Mouse (Mus musculus): ENCODE results near the gene Hbb-bs.
"Not testable (repeated sequence)": the region's sequence is repeated elsewhere in the genome, so short reads cannot be mapped to it uniquely, and the experiment has no call there.

Gene Hbb-bs

DNA sequence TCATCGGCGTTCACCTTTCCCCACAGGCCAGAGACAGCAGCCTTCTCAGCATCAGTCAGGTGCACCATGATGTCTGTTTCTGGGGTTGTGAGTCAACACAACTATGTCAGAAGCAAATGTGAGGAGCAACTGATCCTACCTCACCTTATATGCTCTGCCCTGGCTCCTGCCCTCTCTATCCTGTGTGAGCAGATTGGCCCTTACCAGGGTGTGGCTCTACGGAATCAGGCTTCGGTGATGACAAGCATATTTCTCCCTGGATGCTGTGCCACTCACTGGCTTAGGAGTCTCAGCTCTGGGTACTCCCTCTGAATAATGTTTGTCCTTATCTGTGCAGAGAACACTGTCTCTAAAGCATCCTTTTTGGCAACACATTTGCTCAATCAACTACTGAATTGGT is at the start of gene Hbb-bs:
TSS of gene Hbb-bs (minus strand) at position 289 of the 400 bp plus-strand sequence.
- DNase-seq = no peak

DNA sequence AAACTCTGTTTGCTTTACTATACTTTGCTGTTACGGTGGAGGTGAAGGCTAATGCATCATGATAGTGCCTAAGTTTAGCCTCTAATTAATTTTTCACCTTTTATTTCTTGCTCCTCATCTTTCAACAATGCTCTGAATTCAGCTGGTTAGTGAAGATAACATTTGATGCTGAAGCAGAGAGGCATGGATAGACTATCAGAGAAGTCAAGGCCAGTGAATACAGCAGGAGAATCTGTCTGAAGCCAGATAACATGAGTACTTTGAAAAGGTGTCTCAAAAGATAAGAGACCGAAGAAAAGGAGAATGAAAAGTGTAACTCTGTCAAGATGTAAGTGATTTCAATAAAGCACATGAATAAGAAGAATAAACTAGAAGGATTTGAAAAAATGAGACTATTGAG is 49.2 kb upstream of the Hbb-bs start:
- DNase-seq = no peak

DNA sequence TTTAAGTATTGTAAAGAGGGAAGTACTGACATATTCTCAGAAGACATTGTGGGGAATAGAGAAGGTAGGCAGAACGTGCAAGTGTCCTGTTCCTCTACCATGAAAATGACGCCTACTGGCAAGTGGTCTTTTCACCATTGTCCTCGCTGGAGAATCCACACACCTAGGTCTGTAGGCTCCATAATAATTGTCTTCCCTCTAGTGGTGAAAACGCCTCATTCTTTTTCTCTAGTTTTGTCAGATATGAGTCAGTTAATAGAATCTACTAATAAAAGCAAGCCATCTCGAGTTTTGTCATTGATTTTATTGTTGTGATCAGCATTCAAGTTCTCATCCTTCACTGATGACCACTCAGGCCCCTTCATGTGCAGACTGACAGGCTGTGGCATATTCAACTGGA is 46.6 kb upstream of the Hbb-bs start:
- DNase-seq = no peak

DNA sequence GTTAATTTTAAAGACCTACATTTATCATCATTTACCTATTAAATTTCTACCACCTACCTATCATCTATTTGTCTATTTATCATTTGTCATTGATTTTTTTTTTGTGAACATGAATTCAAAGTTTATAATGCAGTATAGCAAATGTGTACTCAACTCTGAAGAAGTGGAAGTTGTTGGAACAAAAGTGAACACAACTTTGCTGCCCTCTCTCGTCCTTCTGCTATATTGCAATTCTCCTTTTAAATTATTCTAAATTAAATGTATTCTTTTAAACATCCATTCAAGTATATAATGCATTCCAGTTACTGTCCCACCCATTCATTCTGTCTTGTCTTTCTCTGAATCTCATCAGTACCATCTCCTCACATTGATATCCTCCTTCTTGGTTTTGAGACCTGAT is 45.2 kb upstream of the Hbb-bs start:
- no peak for DNase-seq

DNA sequence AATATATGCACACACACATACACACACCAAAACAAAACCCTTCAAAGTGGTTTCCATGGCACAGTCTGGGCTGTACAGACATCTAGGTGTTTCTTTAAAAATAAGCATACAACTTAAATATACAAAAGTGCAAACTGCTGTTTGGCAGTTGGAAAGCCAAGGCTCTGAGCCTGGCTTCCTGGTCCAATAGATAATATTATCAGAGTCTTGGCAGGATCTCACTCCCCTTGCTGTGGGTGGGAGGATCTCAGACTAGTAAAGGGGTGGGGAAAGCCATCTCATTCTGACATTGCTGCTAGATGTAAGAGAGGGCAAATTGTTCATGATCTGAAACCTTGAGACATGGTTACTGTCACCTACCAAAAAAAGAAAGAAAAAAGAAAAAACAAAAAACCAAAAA is 42.8 kb upstream of the Hbb-bs start:
- DNase-seq = no peak

DNA sequence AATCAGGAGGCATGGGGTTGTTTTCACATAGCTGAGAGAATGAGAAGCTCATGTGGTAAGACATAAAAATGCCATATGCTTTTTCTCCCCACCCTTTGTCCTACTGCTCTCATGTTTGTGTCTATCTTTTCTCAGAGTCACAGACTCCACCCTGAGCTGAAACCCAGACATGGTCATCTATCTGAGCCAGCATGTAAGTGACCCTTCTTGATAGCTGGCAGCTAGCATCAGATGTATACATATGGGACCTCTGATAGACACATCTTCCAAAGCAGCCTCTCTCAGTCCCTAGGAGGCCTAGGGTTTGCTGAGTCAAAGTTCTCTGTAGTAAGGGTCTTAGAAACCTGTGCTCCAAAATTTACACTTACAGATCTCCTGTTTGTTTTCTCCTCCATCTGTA is 37.8 kb upstream of the Hbb-bs start:
- DNase-seq = no peak

DNA sequence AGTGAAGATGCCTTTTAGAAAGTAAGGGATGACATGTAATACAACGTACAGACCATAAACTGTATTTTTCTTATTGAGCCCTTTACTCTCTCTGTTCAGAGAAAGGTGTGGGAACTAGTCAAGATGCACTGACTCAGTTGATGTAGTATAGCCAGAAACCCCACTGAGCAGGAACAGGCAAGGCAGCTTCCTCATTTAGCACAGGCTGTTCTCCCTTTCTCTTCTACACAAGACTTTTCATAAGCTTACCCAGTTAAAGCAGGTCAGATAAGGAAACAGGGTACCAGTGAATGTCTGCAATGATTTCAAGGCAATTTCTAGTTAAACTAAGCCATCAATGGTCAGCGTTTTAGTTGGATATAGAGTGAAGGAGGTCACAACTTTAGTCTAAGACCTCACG is 33.6 kb upstream of the Hbb-bs start:
- DNase-seq = no peak

DNA sequence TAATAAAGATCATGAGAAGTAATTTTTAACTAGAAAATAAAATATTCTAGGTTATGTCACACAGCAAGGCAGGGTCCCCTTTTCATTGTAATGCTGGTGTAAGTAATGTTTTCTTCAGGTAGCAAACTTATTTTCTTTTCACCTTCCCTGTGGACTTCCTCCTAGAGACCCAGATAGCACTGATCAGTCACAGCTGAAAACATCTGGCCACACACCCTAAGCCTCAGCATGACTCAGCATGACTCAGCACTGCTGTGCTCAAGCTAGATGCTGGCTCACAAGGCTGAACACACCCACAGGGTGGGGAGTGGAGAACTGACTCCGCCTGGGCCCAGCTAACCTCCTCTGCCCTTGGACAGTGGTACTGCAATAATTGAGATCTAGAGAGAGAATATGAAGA is 33.0 kb upstream of the Hbb-bs start:
- DNase-seq = no peak

DNA sequence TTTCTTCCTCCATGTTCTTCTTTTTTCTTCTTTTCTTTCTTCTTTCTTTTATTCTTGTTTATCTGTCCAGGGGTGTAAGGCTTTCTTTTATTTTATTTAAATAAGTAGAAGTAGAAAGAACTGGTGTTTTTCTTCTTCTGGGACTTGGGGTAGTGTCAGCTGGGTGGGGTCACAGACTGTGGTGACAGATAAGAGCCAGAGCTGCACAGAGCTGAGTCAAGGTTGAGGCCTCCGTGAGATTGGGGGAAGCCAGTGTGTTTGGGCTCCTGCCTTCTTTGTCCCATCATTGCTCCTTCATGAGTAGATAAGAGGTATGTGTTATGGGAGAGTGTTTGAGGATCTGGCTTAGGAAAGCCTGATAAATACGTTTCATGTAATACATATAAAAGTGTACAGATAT is 31.2 kb upstream of the Hbb-bs start:
- no peak for DNase-seq

DNA sequence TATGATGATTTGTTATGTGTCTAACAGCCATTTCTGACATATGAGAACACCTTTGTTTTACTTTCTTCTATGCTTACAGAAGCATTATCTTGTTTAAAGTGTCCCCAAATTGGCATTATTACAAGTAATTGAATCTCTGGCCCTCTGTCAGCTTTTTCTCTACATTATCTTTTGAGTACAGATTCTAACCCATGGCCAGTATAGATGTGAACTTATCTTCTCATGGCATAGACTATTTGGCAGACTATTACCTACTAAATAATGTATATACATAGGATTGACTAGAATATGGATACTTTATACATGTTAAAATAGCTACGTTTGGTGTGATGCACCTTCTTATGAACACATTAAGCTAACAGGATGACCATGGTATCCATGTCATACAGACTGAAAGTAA is 26.8 kb upstream of the Hbb-bs start:
- no peak for DNase-seq

DNA sequence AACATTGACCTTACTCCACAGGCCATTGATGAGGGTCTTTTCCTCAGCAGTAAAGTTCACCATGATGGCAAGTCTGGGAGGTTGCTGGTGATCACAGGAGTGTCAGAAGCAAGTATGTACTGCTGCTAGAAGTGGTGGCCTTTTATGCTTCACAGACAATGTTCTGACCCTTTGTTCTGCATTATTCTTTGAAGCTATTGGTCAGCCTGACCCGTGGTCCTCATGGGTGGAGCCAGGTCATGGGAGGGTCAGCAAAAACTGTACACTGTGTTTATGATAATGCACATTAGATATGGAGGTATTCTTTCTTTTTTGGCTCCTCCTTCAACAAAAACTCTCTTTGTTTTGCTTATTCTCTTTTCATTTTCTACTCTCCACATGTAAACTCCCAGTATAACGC is 25.2 kb upstream of the Hbb-bs start, which contains the start of gene Hbb-y:
TSS of gene Hbb-y (minus strand) at position 127 of the 400 bp plus-strand sequence.
- DNase-seq = no peak

DNA sequence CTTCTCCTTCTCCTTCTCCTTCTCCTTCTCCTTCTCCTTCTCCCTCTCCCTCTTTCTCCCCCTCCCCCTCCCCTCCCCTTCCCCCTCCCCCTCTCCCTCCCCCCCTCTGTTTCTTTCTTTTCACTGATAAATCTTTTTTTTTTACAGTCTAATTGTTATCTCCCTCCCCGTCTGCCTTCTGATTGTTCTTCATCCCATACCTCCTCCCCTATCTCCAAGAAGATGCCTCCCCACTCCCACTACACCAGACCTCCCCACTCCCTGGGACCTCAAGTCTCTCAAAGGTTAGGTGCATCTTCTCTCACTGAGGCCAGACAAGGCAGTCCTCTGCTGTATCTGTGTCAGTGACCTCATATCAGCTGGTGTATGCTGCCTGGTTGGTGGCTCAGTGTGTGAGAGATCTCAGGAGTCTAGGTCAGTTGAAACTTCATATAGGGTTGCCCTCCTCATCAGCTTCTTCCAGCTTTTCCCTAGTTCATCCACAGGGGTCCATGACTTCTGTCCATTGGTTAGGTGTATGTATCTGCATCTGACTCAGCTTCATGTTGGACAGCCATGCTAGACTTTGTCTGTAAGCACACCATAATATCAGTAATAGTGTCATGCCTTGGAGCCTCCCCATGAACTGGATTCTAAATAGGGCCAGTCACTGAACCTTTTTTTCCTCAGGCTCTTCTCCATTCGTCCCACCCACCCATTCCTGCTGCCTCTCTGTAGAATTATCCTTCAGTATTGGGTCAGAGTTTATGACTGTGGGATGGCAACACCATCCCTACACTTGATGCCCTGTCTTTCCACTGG is 16.8 kb upstream of the Hbb-bs start:
- DNase-seq = no peak

DNA sequence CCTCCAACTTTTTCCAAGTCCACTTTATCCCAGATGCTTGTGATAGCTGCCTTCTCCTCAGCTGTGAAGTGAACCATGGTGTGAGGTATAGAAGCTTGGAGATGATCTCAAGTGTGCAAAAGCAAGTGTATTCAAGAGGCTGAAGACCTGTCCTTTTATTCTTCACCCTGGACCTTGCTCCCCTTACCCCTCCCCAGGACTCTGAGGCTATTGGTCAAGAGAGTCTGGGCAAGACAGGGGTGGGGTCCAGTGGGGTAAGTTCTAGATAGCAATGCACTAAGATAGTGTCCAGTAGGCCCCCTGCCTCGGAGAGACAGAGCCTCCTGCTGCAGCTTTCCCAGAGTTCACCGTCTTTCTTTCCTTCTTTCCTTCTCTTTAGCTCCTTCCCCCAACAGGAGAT is 15.1 kb upstream of the Hbb-bs start, which contains the start of gene Hbb-bh1:
TSS of gene Hbb-bh1 (minus strand) at position 131 of the 400 bp plus-strand sequence.
- DNase-seq = no peak

DNA sequence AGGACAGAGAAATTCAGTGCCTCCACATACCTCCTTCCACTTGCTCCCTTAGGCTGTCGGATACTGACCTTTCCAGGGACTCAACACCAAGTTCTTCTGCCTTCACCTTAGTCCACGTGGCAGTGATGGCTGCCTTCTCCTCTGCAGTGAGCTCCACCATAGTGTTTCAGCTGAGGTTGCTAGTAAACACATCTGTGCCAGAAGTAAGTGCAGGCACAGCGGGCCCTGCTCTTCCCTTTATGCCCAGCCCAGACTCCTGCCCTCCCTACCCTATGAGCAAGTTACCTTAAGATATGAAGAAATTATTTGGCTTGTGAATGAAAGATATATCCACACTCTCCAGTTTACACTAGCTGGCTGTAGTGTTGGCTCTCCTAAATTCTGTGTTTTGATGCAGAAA is 12.4 kb upstream of the Hbb-bs start, which contains the start of gene Hbb-bh2:
TSS of gene Hbb-bh2 (minus strand) at position 253 of the 400 bp plus-strand sequence.
- no peak for DNase-seq

DNA sequence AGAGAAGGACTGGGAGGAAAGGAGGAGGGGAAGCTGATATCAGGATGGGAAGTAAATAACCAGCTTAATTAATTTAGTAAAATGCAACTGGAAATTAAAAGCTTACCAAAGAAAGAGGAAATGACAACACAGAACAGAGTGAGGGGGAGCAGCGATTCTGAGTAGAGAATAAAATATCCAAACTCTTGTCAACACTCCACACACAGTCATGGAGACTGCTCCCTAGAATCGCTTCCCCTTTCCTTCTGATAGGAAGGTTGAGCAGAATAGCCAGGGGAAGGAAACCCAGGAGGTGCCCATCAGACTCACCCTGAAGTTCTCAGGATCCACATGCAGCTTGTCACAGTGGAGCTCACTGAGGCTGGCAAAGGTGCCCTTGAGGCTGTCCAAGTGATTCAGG is 757 bp downstream of the Hbb-bs start:
- not testable (repeated sequence) for DNase-seq

DNA sequence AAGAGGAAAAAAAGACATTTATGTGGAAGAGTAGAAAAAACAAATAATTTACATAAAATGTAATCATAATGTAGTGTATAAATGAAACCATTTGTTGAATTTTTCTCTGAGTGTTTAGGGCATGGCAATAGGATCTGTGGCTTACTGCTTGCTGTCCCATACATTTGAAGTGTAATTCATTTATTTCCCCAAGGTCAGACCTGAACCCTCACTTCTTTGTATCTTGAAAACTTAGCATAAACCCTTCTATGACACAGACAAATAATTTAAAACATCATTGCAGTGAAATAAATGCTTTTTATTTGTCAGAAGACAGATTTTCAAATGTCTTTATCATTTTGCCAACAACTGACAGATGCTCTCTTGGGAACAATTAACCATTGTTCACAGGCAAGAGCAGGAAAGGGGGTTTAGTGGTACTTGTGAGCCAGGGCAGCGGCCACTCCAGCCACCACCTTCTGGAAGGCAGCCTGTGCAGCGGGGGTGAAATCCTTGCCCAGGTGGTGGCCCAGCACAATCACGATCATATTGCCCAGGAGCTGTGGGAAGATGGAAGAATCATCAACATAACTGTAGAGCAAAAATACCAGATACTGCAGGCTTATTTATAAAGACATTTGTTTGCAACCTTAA is 1.5 kb downstream of the Hbb-bs start:
- no peak for DNase-seq

DNA sequence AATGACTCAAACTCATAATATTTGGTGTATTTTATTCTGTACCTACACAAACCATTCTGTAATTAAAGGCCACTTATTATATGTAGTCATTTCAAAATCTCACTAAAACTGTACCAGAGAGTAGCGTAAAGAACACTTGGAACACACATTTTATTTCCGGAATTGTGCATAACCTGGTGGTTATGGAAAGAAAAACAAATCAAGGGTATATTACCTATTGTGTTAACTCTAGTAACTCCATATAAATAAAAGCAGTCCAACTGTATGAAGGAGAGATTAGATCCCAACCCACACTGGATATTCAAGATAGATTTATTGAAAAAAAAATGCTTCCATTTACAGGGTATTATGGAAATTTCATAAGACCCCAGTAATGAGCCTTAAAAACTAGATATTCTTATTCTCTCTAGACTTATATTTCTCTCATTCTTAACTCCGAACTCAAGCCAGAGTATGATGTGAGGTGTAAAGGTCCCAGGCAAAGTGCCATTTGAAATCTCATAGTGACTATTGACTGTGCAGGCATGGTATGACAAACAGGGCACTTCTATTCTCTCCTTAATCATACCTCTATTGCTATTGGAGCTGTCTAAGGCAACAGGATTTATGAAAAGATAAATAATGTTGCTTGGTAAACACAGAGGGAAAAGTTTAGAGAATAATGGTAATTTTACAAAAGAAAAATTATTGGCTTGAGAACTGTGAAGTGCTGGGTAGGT is 2.2 kb downstream of the Hbb-bs start:
- no peak for DNase-seq

DNA sequence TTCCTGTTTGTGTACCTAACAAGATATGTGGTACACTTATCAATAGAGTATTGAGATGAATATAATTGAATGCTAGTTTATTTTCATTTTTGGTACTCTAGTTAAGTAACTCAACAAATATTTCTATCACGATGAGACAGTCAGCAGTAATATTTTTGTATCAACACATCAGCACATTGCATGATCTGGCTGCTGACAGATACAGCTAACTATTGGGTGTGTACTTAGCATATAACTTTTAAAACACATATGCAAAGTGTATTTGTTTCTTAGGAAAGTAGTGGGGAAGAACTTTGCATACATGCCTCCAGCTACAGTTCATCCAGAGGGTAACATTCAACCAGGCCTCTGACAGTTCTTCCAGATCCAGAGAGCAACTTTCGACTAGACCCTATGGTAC is 3.3 kb downstream of the Hbb-bs start:
- DNase-seq = no peak

DNA sequence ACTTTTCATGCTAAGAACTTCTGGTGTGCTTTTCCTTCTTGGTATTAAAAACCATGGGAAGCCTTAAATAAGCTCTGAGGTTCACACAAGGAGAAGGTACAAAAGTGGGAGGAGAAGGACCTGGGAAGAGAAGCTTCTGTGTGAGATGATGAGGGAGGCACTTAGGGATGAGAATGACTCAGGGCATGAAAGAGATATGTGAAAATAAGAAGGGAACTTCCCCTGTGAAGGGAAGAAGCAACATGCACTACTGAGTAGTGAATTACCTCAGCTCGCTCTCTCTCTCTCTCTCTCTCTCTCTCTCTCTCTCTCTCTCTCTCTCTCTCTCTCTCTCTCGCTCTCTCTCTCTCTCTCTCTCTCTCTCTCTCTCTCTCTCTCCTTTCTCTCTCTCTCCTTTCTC is 12.8 kb downstream of the Hbb-bs start:
- DNase-seq = not testable (repeated sequence)

DNA sequence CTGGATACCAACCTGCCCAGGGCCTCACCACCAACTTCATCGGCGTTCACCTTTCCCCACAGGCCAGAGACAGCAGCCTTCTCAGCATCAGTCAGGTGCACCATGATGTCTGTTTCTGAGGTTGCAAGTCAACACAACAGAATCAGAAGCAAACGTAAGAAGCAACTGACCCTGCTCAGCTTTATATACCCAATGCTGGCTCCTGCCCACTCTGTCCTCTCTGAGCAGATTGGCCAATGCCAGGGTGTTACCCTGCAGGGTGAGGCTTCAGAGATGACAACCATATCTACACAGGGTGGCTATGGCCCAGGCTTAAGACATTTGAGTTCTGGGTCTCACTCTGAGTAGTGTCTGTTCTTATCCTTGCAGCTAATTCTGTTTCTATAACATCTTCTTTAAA is 14.1 kb downstream of the Hbb-bs start, which contains the start of gene Hbb-bt:
TSS of gene Hbb-bt (minus strand) at position 231 of the 400 bp plus-strand sequence.
- DNase-seq = no peak

DNA sequence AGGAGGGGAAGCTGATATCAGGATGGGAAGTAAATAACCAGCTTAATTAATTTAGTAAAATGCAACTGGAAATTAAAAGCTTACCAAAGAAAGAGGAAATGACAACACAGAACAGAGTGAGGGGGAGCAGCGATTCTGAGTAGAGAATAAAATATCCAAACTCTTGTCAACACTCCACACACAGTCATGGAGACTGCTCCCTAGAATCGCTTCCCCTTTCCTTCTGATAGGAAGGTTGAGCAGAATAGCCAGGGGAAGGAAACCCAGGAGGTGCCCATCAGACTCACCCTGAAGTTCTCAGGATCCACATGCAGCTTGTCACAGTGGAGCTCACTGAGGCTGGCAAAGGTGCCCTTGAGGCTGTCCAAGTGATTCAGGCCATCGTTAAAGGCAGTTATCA is 14.7 kb downstream of the Hbb-bs start:
- DNase-seq = not testable (repeated sequence)

DNA sequence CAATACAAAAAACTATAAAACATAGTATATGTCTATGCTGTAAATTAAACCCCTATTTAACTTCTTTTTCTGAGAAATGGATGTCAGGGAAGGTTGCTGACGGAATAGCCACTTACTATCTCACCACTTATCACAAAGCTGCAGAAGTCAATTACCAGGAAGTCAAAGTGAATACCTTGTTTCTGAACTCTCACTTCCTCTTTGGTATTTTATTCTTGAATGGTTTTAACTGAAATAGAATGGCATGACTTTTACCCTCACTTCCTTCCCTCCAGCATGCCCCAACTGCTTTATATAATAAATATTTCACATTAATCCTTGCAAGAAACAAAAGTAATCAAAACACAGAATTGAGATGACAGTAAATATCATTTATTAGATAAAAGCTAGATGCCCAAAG is 15.7 kb downstream of the Hbb-bs start:
- no peak for DNase-seq

DNA sequence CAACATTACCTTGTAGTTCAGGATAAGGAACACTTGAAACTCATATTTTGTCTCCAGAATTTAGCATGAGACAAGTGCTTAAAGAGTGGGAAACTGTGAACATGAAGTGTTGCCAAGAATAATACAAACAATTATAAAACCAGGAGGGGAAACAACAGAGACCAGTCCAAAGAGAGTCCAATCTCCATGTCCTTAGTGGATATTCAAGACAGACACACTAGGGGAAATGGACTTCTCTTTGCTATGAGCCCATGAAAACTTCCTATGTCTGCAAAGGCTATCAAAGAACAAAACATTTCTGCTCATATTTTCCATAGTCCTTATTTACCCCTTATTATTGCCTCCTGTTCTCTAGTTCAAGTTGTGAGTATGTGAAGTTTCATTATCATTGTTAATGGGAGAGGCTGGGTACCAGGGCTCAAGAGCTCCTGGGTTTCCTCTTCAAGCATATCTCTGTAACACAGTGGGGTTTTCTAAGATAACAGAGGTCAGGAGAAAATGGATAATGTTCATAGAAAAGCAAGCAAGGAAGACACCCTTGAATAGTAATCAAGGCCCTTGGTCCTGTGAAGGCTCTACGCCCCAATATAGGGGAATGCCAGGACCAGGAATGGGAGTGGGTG is 16.6 kb downstream of the Hbb-bs start:
- DNase-seq = no peak
